Mouse (Mus musculus) cerebellum, adult 2 months (tissue): ENCODE measurements around the gene Ubl7.

Source experiments
- CTCF ChIP-seq: fragments of 200-500 bp; IDR thresholded peaks from 2 replicates; pipeline ENCODE4 v1.5.1; 2011; ENCODE audit warnings: low read depth, mild to moderate bottlenecking, control low read depth, low read length, moderate library complexity, borderline replicate concordance; ENCODE audit not compliant: insufficient read depth
- POLR2A ChIP-seq: fragments of 200-500 bp; IDR thresholded peaks from 2 replicates; pipeline ENCODE4 v1.6.1; 2011; ENCODE audit warnings: low read length, control low read depth, borderline replicate concordance; ENCODE audit not compliant: insufficient read depth

DNA sequence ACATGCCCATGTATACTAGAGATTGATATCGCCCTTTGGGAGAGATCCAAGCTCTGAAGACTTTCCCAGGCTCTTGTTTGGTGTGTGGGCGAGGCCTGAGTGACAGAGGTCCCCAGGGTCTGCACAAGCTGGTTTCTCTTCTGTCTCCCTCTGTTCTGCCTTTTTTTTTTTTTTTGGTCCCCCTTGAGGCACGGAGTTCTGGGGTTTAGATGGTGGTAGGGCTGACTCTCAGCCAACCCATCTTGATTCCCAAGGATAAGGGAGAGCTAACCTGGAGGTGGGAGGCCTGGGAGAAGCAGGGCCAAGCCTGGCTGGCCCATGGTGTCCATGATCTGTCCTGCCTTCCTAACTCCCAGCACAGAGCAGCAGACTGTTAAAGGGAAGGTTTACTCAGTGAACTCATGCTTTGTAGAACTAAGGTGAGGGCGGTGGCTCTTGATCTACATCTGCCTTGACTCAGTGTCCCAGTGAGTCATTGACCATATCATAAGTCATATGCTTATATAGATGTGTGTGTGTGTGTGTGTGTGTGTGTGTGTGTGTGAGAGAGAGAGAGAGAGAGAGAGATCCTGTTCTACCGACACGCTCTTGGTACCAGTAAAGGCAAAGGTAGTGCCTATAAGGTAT is 62.8 kb downstream of the Ubl7 start:
- TF ChIP-seq POLR2A: no peak
- TF ChIP-seq CTCF: no peak
